Mouse (Mus musculus) embryonic facial prominence, embryonic 10.5 days (tissue): Measurements from ENCODE around the gene Ptprt. TPM values are rescaled to one million over a fixed set of nuclear protein-coding genes. Genes with fewer than 3 reads are reported as not detected.
A peak's percentile ranks its signal among the peaks of the same experiment; 100 is the strongest.

ENCODE experiments used
- DNase-seq: peaks from one replicate; pipeline ENCODE4 v3.0.0-alpha.2; 2017; ENCODE audit warnings: low spot score
- H3K27ac ChIP-seq: fragments of 300-500 bp; sonication (generic); replicated peaks from 2 replicates; pipeline ENCODE4 v1.5.1; 2016; ENCODE audit warnings: mild to moderate bottlenecking
- H3K27me3 ChIP-seq: fragments of 300-500 bp; sonication (generic); replicated peaks from 2 replicates; pipeline ENCODE4 v1.6.1; 2016; ENCODE audit warnings: low read depth, mild to moderate bottlenecking; ENCODE audit not compliant: poor library complexity, severe bottlenecking
- H3K36me3 ChIP-seq: fragments of 300-500 bp; sonication (generic); replicated peaks from 2 replicates; pipeline ENCODE4 v1.6.1; 2016; ENCODE audit warnings: mild to moderate bottlenecking, moderate library complexity
- H3K4me1 ChIP-seq: fragments of 300-500 bp; sonication (generic); 2 replicates; pipeline ENCODE4 v1.6.1; 2016
- H3K4me3 ChIP-seq: fragments of 300-500 bp; sonication (generic); 2 replicates; pipeline ENCODE4 v1.5.1; 2016; ENCODE audit warnings: mild to moderate bottlenecking, moderate library complexity
- H3K9me3 ChIP-seq: fragments of 300-500 bp; sonication (generic); 2 replicates; pipeline ENCODE4 v1.6.1; 2016; ENCODE audit warnings: mild to moderate bottlenecking
- WGBS: fragments of 180-500 bp; shearing (Covaris S2); methylation state at CpG from one replicate; pipeline ENCODE4 v1.1.7; 2016; 5-methylcytosine and 5-hydroxymethylcytosine counted together
- polyA plus RNA-seq: library from polyadenylated mRNA; unstranded; fragments of >200 nt; fragmentation: Nextera tagmentation; extraction: Ambion mirVana; gene quantifications from 2 replicates; pipeline ENCODE4 v1.2.1, GENCODE M21; 2016

Gene Ptprt
- polyA plus RNA-seq: 0.33 and 0.72 TPM in 2 replicates

GRCm38 (mm10) chr2:162660941-162661386 lies at the start of gene Ptprt:
TSS of gene Ptprt (minus strand) at chr2:162661147.
- Histone ChIP-seq H3K4me1 (peaks cover 52% of the 10 kb centered on the region), H3K9me3 (no peaks in the 10 kb centered on the region), H3K4me3 (peak within 1 kb of the TSS; percentile 74), H3K36me3 (no peaks in the 10 kb centered on the region), H3K27me3 (peaks cover 81% of the 10 kb centered on the region), H3K27ac (peak within 1 kb of the TSS; percentile 48)
- under 1% methylated on average over 73 of the region's 73 CpGs for WGBS
- peak; percentile 53 for DNase-seq

GRCm38 (mm10) chr2:162710443-162710842 lies 49.5 kb upstream of the Ptprt start:
- Histone ChIP-seq H3K4me3 (no peak overlapping the region), H3K4me1 (no peaks in the 10 kb centered on the region), H3K27me3 (no peaks in the 10 kb centered on the region), H3K27ac (no peak overlapping the region), H3K36me3 (no peaks in the 10 kb centered on the region), H3K9me3 (no peaks in the 10 kb centered on the region)
- 91% methylated on average over 2 of the region's 2 CpGs for WGBS
- no peak for DNase-seq

- Histone ChIP-seq H3K27ac (no peak overlapping the region), H3K4me3 (no peak overlapping the region), H3K27me3 (no peaks in the 10 kb centered on the region), H3K4me1 (no peaks in the 10 kb centered on the region), H3K9me3 (no peaks in the 10 kb centered on the region), H3K36me3 (no peaks in the 10 kb centered on the region)
- 86% methylated on average over 3 of the region's 3 CpGs for WGBS
- no peak for DNase-seq
These were observed 38.7 kb upstream of the Ptprt start for GRCm38 (mm10) chr2:162699691-162700090.

- Histone ChIP-seq H3K4me3 (no peak overlapping the region), H3K9me3 (no peaks in the 10 kb centered on the region), H3K36me3 (no peaks in the 10 kb centered on the region), H3K27me3 (no peaks in the 10 kb centered on the region), H3K27ac (no peak overlapping the region), H3K4me1 (no peaks in the 10 kb centered on the region)
- DNase-seq: no peak
These were observed 38.1 kb upstream of the Ptprt start for GRCm38 (mm10) chr2:162699036-162699435.

GRCm38 (mm10) chr2:162698068-162698467 lies 37.1 kb upstream of the Ptprt start:
- H3K4me1 ChIP-seq: no peaks in the 10 kb centered on the region
- no peak for DNase-seq
- no peaks in the 10 kb centered on the region for H3K9me3 ChIP-seq
- 83% methylated on average over 8 of the region's 8 CpGs for WGBS
- no peaks in the 10 kb centered on the region for H3K27me3 ChIP-seq
- no peaks in the 10 kb centered on the region for H3K36me3 ChIP-seq
- H3K4me3 ChIP-seq: no peak overlapping the region
- no peak overlapping the region for H3K27ac ChIP-seq

GRCm38 (mm10) chr2:162697151-162697550 lies 36.2 kb upstream of the Ptprt start:
- 85% methylated on average over 10 of the region's 10 CpGs for WGBS
- no peaks in the 10 kb centered on the region for H3K4me1 ChIP-seq
- H3K36me3 ChIP-seq: no peaks in the 10 kb centered on the region
- no peak overlapping the region for H3K27ac ChIP-seq
- no peak overlapping the region for H3K4me3 ChIP-seq
- H3K27me3 ChIP-seq: no peaks in the 10 kb centered on the region; the same call in 1 of the 2 replicates
- no peak for DNase-seq
- H3K9me3 ChIP-seq: no peaks in the 10 kb centered on the region

GRCm38 (mm10) chr2:162692143-162692542 lies 31.2 kb upstream of the Ptprt start:
- H3K9me3 ChIP-seq: no peaks in the 10 kb centered on the region
- H3K4me1 ChIP-seq: peaks cover 6% of the 10 kb centered on the region
- no peaks in the 10 kb centered on the region; the same call in 1 of the 2 replicates for H3K27me3 ChIP-seq
- no peak overlapping the region for H3K4me3 ChIP-seq
- no peak for DNase-seq
- H3K36me3 ChIP-seq: no peaks in the 10 kb centered on the region
- 93% methylated on average over 12 of the region's 12 CpGs for WGBS
- no peak overlapping the region for H3K27ac ChIP-seq

GRCm38 (mm10) chr2:162682674-162683073 lies 21.7 kb upstream of the Ptprt start:
- peak; percentile 54 for DNase-seq
- H3K36me3 ChIP-seq: no peaks in the 10 kb centered on the region
- no peaks in the 10 kb centered on the region for H3K9me3 ChIP-seq
- 14% methylated on average over 6 of the region's 6 CpGs for WGBS
- H3K27me3 ChIP-seq: no peaks in the 10 kb centered on the region
- no peak overlapping the region for H3K27ac ChIP-seq
- H3K4me1 ChIP-seq: no peaks in the 10 kb centered on the region
- no peak overlapping the region for H3K4me3 ChIP-seq

GRCm38 (mm10) chr2:162662431-162662970 lies 1.6 kb upstream of the Ptprt start:
- Histone ChIP-seq H3K27me3 (peaks cover 66% of the 10 kb centered on the region), H3K36me3 (no peaks in the 10 kb centered on the region), H3K27ac (no peak overlapping the region), H3K4me3 (no peak overlapping the region), H3K9me3 (no peaks in the 10 kb centered on the region), H3K4me1 (peaks cover 52% of the 10 kb centered on the region)
- WGBS: 5% methylated on average over 1 of the region's 1 CpGs
- DNase-seq: peak; percentile 38

GRCm38 (mm10) chr2:162661733-162662132 lies 786 bp upstream of the Ptprt start:
- peak; percentile 20 for DNase-seq
- 6% methylated on average over 4 of the region's 4 CpGs for WGBS
- H3K36me3 ChIP-seq: no peaks in the 10 kb centered on the region
- peak overlapping the region; percentile 74 for H3K4me3 ChIP-seq
- H3K27me3 ChIP-seq: peaks cover 74% of the 10 kb centered on the region
- H3K4me1 ChIP-seq: peaks cover 52% of the 10 kb centered on the region
- H3K27ac ChIP-seq: no peak overlapping the region
- H3K9me3 ChIP-seq: no peaks in the 10 kb centered on the region

GRCm38 (mm10) chr2:162660231-162660940 lies 561 bp downstream of the Ptprt start:
- WGBS: under 1% methylated on average over 56 of the region's 57 CpGs
- Histone ChIP-seq H3K9me3 (no peaks in the 10 kb centered on the region), H3K4me3 (peak overlapping the region; percentile 74), H3K27me3 (peaks cover 86% of the 10 kb centered on the region), H3K27ac (peak overlapping the region; percentile 48), H3K36me3 (no peaks in the 10 kb centered on the region), H3K4me1 (peaks cover 52% of the 10 kb centered on the region)
- no peak for DNase-seq

GRCm38 (mm10) chr2:162658997-162659396 lies 1.9 kb downstream of the Ptprt start:
- DNase-seq: peak; percentile 89
- Histone ChIP-seq H3K27ac (no peak overlapping the region), H3K27me3 (peaks cover 93% of the 10 kb centered on the region), H3K4me3 (peak overlapping the region; percentile 74), H3K9me3 (no peaks in the 10 kb centered on the region), H3K36me3 (no peaks in the 10 kb centered on the region), H3K4me1 (peaks cover 49% of the 10 kb centered on the region)
- WGBS: under 1% methylated on average over 18 of the region's 18 CpGs

- 69% methylated on average over 7 of the region's 7 CpGs for WGBS
- peaks cover 78% of the 10 kb centered on the region for H3K27me3 ChIP-seq
These were observed 3.4 kb downstream of the Ptprt start for GRCm38 (mm10) chr2:162657541-162657940.

More at GRCm38 (mm10) chr2:162657541-162657940, 3.4 kb downstream of the Ptprt start:
- Histone ChIP-seq H3K4me1 (peaks cover 35% of the 10 kb centered on the region), H3K4me3 (no peak overlapping the region), H3K27ac (no peak overlapping the region), H3K9me3 (no peaks in the 10 kb centered on the region), H3K36me3 (no peaks in the 10 kb centered on the region)
- DNase-seq: no peak
